Mouse (Mus musculus) hindbrain, embryonic 12.5 days (tissue): ENCODE measurements around the gene Gm9821. TPM values are rescaled to one million over a fixed set of nuclear protein-coding genes. Genes with fewer than 3 reads are reported as not detected.

ENCODE experiments used
- ATAC-seq: fragments of 200-750 bp; cut with Nextera tagmentation; 2 replicates; pipeline ENCODE4 v1.8.0; 2017; ENCODE audit warnings: moderate TSS enrichment; ENCODE audit not compliant: low FRiP score
- H3K27ac ChIP-seq: fragments of 300-500 bp; sonication (generic); 2 replicates; pipeline ENCODE4 v1.5.1; 2016; ENCODE audit warnings: mild to moderate bottlenecking
- H3K27me3 ChIP-seq: fragments of 300-500 bp; sonication (generic); 2 replicates; pipeline ENCODE4 v1.6.1; 2016; ENCODE audit warnings: mild to moderate bottlenecking
- H3K36me3 ChIP-seq: fragments of 300-500 bp; sonication (generic); 2 replicates; pipeline ENCODE4 v1.6.1; 2016; ENCODE audit warnings: mild to moderate bottlenecking
- H3K4me1 ChIP-seq: fragments of 300-500 bp; sonication (generic); 2 replicates; pipeline ENCODE4 v1.6.1; 2016
- H3K4me2 ChIP-seq: fragments of 300-500 bp; sonication (generic); replicated peaks from 2 replicates; pipeline ENCODE4 v1.6.1; 2016; ENCODE audit warnings: mild to moderate bottlenecking
- H3K4me3 ChIP-seq: fragments of 300-500 bp; sonication (generic); 2 replicates; pipeline ENCODE4 v1.5.1; 2016; ENCODE audit warnings: mild to moderate bottlenecking
- H3K9ac ChIP-seq: fragments of 300-500 bp; sonication (generic); 2 replicates; pipeline ENCODE4 v1.6.1; 2016; ENCODE audit warnings: mild to moderate bottlenecking, moderate library complexity
- H3K9me3 ChIP-seq: fragments of 300-500 bp; sonication (generic); replicated peaks from 2 replicates; pipeline ENCODE4 v1.6.1; 2016; ENCODE audit warnings: mild to moderate bottlenecking
- WGBS: fragments of 180-500 bp; shearing (Covaris S2); methylation state at CpG from one replicate; pipeline ENCODE4 v1.1.7; 2016; 5-methylcytosine and 5-hydroxymethylcytosine counted together
- polyA plus RNA-seq: library from polyadenylated mRNA; unstranded; fragments of >200 nt; fragmentation: Nextera tagmentation; extraction: Ambion mirVana; gene quantifications from 2 replicates; pipeline ENCODE4 v1.2.1, GENCODE M21; 2016

Gm9821 gene
- polyA plus RNA-seq, 1 experiment from 2014 or later, result 0.57 TPM

DNA sequence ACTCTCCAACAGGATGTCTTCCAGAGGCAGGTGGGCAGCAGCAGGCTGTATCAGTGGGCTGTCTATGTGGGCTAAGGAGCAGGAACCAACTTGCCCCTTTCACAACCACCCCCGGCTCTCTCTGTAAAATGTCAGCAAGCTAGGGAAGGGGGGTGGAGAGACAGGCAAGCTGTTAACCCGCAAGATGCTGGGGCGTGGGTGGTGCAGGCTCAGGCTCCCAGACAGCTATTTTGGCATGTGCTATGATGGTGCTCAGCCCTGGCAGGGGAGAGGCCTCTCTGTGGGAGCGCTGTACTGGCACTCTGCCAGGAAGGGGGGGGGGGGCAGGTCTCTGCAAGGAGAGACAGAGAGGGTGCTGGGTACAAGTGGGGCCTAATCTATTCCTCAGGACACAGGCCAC, 11.6 kb downstream of the Gm9821 start:
- H3K27ac ChIP-seq, result 0 out of 2 replicates have a peak overlapping the region, but pooled peaks have one; percentile 48
- peaks cover 42% of the 10 kb centered on the region for H3K4me1 ChIP-seq
- no peak overlapping the region for H3K9ac ChIP-seq
- H3K9me3 ChIP-seq, result no peaks in the 10 kb centered on the region
- H3K27me3 ChIP-seq, result no peaks in the 10 kb centered on the region
- peak; percentile 67 for ATAC-seq
- H3K36me3 ChIP-seq, result no peaks in the 10 kb centered on the region
- no peak overlapping the region for H3K4me2 ChIP-seq
- WGBS, result 47% methylated on average over 4 of the region's 4 CpGs
- no peak overlapping the region for H3K4me3 ChIP-seq

- no peak overlapping the region for H3K4me2 ChIP-seq
- no peaks in the 10 kb centered on the region for H3K9me3 ChIP-seq
- no peak for ATAC-seq
- H3K27me3 ChIP-seq, result no peaks in the 10 kb centered on the region
- no peak overlapping the region for H3K4me3 ChIP-seq
- H3K9ac ChIP-seq, result no peak overlapping the region
- peaks cover 51% of the 10 kb centered on the region for H3K4me1 ChIP-seq
- 89% methylated on average over 8 of the region's 8 CpGs for WGBS
- no peaks in the 10 kb centered on the region for H3K36me3 ChIP-seq
- no peak overlapping the region for H3K27ac ChIP-seq
These were observed 12.5 kb downstream of the Gm9821 start for GRCm38 (mm10) chr2:91958049-91958448.

DNA sequence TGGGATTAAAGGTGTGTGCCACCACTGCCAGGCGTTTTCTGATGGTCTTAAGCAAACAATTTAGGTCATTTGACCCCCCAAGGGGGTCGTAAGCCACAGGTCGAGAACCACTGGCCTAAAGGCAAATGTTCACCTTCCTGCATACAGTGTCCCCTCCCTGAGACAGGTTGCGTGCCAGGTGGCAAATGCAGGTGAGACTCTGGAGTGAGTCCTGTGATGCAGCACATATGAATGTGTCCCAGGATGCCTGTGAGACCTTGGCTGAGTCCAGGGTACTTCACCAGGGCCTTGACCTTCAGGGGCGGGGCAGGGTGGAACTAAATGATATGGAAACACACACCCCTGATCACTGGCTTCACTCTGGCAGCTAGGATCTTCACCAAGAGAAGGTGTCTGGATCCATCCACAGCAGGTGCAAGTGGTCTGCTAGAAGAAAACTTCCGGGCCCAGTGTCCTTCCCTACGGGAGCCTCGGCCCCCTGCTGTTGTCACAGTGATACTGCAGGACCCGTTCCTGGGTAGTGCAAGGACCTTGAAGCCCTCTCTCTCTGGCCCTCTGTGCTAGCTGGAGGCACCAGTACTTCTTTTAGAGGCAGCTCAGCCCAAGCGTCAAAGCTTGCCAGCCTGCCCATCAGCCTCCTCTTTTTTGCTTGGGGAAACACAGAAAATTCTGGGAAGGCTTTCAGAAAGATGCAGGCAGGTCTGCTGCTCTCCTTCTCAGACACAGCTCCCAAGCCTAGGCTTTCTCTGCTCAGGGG, 13.4 kb downstream of the Gm9821 start:
- no peaks in the 10 kb centered on the region for H3K27me3 ChIP-seq
- H3K27ac ChIP-seq, result no peak overlapping the region
- no peaks in the 10 kb centered on the region for H3K36me3 ChIP-seq
- WGBS, result 48% methylated on average over 10 of the region's 10 CpGs
- H3K9me3 ChIP-seq, result no peaks in the 10 kb centered on the region
- peaks cover 46% of the 10 kb centered on the region for H3K4me1 ChIP-seq
- no peak for ATAC-seq
- no peak overlapping the region for H3K9ac ChIP-seq
- H3K4me3 ChIP-seq, result no peak overlapping the region
- no peak overlapping the region for H3K4me2 ChIP-seq

DNA sequence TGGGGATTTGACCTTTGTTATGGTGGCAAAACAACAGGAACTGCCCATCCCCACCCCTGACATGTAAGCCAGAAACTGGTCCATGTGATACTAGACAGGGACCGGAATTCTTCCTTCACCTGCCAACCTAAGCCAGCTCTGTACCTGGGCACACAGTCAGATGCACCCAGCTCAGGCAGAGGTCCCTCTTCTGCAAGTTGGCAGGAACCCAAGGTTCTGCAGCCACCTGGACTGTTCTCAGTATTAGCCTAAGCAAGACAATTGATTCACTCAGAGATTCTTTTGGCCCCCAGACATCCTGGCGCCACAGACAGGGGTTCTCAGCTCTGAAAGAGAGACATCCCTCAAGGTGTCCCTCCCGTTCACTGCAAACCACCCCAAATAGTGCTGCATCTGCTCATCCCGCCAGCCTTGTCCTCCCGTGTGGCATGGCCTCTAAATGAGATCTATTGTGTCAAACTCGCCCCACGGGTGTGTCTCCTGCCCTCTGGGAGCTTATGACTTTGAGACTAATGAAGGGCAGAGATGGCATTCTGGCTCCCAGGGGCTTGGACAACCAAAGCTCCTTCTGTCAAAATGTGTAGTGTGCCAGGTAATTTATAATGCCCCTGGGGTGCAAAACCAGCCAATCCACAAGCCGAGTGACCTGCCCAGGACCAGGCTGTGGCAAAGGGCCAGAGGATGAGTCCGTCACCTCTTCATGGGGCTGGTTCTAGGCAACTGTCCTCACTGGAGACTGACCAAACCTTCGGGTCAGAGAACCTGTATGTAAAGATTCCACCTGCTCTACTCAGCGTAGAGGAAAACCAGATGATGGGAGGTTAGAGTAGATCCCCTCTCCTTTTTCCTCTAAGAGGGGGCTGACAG, 14.3 kb downstream of the Gm9821 start:
- H3K36me3 ChIP-seq, result no peaks in the 10 kb centered on the region
- H3K27me3 ChIP-seq, result no peaks in the 10 kb centered on the region; the same call in 1 of the 2 replicates
- H3K4me3 ChIP-seq, result no peak overlapping the region
- H3K9me3 ChIP-seq, result no peaks in the 10 kb centered on the region
- 71% methylated on average over 11 of the region's 11 CpGs for whole genome bisulfite sequencing
- peaks cover 43% of the 10 kb centered on the region for H3K4me1 ChIP-seq
- no peak overlapping the region for H3K27ac ChIP-seq
- no peak overlapping the region for H3K4me2 ChIP-seq
- no peak overlapping the region for H3K9ac ChIP-seq
- no peak for ATAC-seq

DNA sequence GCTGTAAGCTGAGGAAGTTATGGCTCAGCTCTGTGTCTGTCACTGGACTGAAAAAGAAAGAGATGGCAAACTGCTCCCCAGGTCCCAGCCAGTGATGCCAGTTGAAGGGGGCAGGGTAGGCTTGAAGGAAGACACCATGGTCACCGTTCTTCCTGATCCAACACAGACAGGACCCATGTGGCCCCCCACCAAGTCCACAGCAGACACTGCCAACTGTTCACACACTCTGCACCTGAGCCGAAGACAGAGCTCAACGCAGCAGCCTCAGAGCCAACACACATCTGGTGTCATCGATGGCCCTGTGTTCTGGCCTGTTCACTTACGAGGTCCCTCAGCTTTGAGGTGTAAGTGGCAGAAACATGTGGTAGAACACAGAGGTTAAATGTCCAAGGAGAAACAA, 15.0 kb downstream of the Gm9821 start:
- Histone ChIP-seq H3K9me3 (no peaks in the 10 kb centered on the region), H3K4me3 (no peak overlapping the region), H3K36me3 (no peaks in the 10 kb centered on the region), H3K27me3 (peaks cover 4% of the 10 kb centered on the region), H3K9ac (no peak overlapping the region), H3K4me1 (peaks cover 39% of the 10 kb centered on the region), H3K27ac (no peak overlapping the region), H3K4me2 (no peak overlapping the region)
- 94% methylated on average over 5 of the region's 5 CpGs for WGBS
- no peak for ATAC-seq

- no peak for ATAC-seq
- peak overlapping the region; percentile 91 for H3K4me2 ChIP-seq
- no peak overlapping the region for H3K27ac ChIP-seq
- peaks cover 14% of the 10 kb centered on the region for H3K27me3 ChIP-seq
- H3K4me1 ChIP-seq, result peaks cover 36% of the 10 kb centered on the region
- no peaks in the 10 kb centered on the region for H3K36me3 ChIP-seq
- peak overlapping the region; percentile 88 for H3K4me3 ChIP-seq
- WGBS, result 73% methylated on average over 4 of the region's 4 CpGs
- no peaks in the 10 kb centered on the region for H3K9me3 ChIP-seq
- peak overlapping the region; percentile 95 for H3K9ac ChIP-seq
These were observed 16.6 kb downstream of the Gm9821 start for GRCm38 (mm10) chr2:91961901-91962761.

GRCm38 (mm10) chr2:91962864-91963401, 17.4 kb downstream of the Gm9821 start:
- Histone ChIP-seq H3K36me3 (no peaks in the 10 kb centered on the region), H3K4me1 (peaks cover 29% of the 10 kb centered on the region), H3K27me3 (peaks cover 14% of the 10 kb centered on the region), H3K4me3 (peak overlapping the region; percentile 88), H3K27ac (peak overlapping the region; percentile 83), H3K4me2 (peak overlapping the region; percentile 91), H3K9ac (peak overlapping the region; percentile 95), H3K9me3 (no peaks in the 10 kb centered on the region)
- peak; percentile 66 for ATAC-seq
- WGBS, result under 1% methylated on average over 39 of the region's 39 CpGs

- peaks cover 27% of the 10 kb centered on the region for H3K4me1 ChIP-seq
- WGBS, result 0% methylated on average over 29 of the region's 57 CpGs
- ATAC-seq, result peak; percentile 91
- peak overlapping the region; percentile 95 for H3K9ac ChIP-seq
- H3K27me3 ChIP-seq, result peaks cover 14% of the 10 kb centered on the region
- no peaks in the 10 kb centered on the region for H3K36me3 ChIP-seq
- H3K4me2 ChIP-seq, result peak overlapping the region; percentile 91
- peak overlapping the region; percentile 88 for H3K4me3 ChIP-seq
- peak overlapping the region; percentile 83 for H3K27ac ChIP-seq
- no peaks in the 10 kb centered on the region for H3K9me3 ChIP-seq
These were observed 18.0 kb downstream of the Gm9821 start for GRCm38 (mm10) chr2:91963443-91963932.

DNA sequence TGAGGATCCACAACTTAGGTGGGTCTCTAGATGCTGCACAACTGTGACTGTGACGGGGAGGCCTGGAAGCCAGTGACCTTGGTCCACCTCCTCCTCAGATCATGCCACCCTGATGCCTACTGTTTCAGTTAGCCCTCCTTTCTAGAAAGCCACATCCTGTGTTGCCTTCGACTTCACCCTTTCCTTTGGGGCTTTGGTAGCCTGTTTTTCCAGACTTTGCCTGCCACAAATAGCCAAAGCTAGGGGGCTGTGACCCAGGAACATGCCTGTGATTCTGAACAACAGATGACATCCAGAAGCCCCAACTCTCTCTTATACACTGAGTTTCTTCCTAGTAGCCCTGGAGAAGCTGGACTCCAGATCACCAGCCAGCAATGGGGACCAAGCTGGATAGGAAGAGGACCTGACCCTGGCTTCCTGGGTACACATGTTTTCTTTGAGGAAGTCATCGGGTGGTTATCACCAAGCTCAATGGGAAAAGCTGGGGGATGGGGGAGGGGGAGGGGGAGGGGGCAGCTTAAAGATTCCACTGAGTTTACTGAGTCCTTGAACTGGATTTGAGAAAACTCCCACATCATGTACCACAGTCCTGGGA, 19.2 kb downstream of the Gm9821 start:
- H3K4me1 ChIP-seq, result peaks cover 20% of the 10 kb centered on the region

GRCm38 (mm10) chr2:91965417-91965816, 19.9 kb downstream of the Gm9821 start:
- ATAC-seq, result no peak
- Histone ChIP-seq H3K9me3 (no peaks in the 10 kb centered on the region), H3K4me3 (no peak overlapping the region), H3K36me3 (no peaks in the 10 kb centered on the region), H3K27me3 (peaks cover 18% of the 10 kb centered on the region), H3K4me2 (peak overlapping the region; percentile 16; the same call in 1 of the 2 replicates), H3K4me1 (peaks cover 16% of the 10 kb centered on the region), H3K27ac (no peak overlapping the region), H3K9ac (0 out of 2 replicates have a peak overlapping the region, but pooled peaks have one; percentile 39)
- 17% methylated on average over 20 of the region's 20 CpGs for WGBS

More for the DNA sequence above, 19.2 kb downstream of the Gm9821 start:
- Histone ChIP-seq H3K36me3 (no peaks in the 10 kb centered on the region), H3K9ac (no peak overlapping the region), H3K27me3 (peaks cover 14% of the 10 kb centered on the region), H3K9me3 (no peaks in the 10 kb centered on the region), H3K4me3 (no peak overlapping the region), H3K4me2 (0 out of 2 replicates have a peak overlapping the region, but pooled peaks have one; percentile 16), H3K27ac (no peak overlapping the region)
- ATAC-seq, result no peak
- WGBS, result 69% methylated on average over 3 of the region's 3 CpGs

DNA sequence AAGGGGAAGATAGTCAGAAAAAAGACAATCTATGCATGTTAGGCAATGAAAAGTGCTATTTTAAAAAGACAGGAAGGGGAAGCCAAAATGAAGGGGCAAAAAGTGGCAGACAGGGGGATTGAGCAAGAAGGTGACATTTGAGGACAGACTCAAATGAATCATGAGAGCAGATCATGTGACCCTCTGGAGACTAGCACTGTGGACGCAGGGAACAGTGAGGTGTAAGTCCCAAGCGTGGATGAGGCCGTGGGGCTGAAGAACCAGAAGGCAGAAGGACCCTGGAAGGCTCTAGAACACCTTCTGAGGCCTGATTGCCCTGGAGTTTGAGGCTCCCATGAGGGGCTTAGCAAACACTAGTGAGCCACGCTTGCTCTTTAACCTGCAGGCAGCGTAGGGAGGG, 20.9 kb downstream of the Gm9821 start:
- Histone ChIP-seq H3K36me3 (no peaks in the 10 kb centered on the region), H3K27me3 (peaks cover 26% of the 10 kb centered on the region), H3K4me3 (no peak overlapping the region), H3K9me3 (no peaks in the 10 kb centered on the region), H3K4me1 (peaks cover 22% of the 10 kb centered on the region), H3K4me2 (no peak overlapping the region), H3K27ac (no peak overlapping the region), H3K9ac (no peak overlapping the region)
- 83% methylated on average over 5 of the region's 5 CpGs for WGBS
- ATAC-seq, result no peak
